Mouse (Mus musculus): ENCODE measurements around the gene Ift27. TPM values are rescaled to one million over a fixed set of nuclear protein-coding genes. Genes with fewer than 3 reads are reported as not detected.
A peak's percentile ranks its signal among the peaks of the same experiment; 100 is the strongest.

The Ift27 gene
- total RNA-seq, 2 experiments from 2014 or later: 50.9 to 53.5 TPM

DNA sequence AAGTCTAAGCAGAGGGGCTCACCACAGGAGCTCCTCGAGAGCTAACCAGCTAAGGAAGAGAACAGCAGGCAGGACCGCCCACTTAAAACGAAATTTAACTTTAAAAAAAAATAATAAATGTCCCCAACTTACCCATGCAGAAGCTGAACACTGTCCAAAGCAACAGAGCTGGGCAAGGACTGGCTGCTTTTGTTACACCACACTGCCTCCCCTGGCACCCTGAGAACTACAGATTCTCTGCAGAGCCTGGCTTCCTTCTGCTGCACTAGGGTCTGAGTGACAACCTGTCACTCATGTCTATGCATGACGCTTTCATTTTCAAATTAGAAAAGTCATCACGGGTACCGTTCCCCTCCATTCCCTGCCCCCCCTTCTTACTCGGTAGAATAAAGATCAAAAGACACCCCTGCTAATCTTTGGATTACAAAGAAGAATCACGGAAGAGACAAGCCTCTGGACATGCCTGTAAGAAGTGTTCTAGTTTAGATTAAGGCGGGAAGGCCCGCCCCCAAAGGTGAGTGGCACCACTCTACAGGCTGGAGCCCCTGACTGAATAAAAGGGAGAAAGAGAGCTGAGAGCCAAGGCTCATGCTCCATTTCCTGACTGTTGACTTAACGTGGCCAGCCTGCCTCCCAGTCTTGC is 1.5 kb downstream of the Ift27 start:
- DNase-seq: no peak

DNA sequence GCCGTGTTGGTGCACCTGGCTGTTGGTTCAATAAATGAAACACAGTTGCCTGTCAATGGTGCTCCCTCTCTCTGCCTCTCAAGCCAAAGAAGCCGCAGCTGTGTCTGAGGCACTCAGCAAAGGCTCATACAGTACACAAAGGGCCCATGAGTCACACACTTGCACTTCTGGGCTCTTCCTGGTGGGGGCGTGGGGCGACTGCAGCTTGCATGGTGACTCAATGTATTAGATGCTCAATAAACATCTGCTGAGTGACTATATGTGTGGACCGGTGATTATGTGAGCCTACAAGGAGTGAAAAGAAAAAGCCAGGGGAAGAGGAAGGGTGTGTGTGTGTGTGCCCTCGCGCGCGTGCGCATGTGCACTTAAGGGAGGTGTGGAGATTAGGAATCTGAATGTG is 2.3 kb downstream of the Ift27 start:
- DNase-seq: no peak

DNA sequence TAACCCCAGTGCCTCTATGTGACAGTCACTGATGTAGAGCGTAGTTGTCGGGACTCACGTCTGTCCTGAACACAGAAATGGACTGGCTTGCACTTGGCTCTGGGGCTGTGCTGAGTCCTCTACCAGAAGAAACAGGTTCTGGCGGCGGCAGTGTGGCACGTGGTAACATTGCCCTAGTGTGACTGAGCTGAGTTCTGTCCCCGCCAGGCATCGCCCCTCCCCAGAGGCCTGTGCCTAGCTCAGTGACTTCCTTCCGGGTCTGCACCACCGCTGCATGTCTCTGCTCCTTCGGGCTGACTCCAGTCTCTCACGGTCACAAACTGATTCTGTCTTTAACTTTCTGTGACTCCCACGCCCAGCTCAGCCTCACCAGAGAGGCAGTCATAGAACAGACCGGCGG is 3.2 kb downstream of the Ift27 start:
- DNase-seq: no peak

DNA sequence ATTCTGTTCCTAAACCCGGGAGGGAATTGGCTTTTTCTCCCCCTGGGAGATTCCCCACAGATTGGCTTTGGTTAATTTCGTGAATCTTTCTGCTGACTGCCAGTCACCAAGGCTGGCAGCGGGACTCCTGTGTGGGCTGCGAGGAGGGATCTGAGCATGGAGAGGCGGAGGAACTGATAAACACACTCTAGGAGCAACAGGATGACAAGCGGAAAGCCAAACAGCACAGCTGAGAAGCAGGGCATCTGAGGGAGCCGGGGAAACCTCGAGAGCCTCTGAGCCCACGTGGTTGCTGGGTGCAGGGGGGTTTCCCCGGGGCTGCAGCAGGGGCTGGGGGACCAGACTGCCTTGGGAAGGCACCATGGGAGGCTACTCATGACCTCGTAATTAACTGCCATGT is 4.3 kb downstream of the Ift27 start:
- DNase-seq: no peak

DNA sequence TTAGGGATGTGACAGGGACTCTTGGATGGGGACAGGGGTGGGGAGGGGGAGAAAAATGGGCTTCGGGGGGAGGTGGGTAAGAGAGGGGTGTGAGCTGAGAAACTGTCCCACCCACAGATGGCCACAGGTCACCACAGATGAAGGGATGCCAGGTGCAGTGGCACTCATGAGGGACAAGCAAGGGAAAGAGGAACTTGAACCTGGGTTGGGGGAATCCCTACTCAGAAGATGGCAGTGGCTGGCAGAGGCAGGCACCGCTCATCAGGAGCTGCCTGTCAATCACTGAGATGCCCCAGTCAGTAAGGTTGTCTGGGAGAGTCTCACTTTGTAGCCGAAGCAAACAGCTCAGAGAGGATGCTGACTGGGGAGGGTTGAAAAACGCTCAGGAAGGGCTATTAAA is 8.6 kb downstream of the Ift27 start:
- no peak for DNase-seq

DNA sequence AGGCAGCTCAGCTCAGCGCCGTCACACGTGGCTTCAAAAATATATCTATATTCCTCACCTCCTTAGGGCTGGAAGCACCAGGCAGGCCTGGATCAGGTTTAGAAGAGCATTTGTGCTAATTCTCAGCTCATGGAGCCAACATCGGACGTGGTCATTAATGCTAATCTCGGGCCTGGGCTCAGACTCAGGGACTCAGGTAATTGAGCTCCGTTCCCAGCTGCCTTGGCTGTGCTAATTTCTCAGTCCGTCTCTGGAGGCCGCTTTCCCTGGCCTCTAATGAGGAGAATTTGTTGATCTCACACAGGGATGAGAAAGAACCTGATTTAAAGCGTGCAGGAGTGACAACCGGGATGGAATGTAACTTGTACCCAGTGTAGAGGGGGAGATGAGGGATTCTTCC is 9.4 kb downstream of the Ift27 start:
- no peak for DNase-seq

DNA sequence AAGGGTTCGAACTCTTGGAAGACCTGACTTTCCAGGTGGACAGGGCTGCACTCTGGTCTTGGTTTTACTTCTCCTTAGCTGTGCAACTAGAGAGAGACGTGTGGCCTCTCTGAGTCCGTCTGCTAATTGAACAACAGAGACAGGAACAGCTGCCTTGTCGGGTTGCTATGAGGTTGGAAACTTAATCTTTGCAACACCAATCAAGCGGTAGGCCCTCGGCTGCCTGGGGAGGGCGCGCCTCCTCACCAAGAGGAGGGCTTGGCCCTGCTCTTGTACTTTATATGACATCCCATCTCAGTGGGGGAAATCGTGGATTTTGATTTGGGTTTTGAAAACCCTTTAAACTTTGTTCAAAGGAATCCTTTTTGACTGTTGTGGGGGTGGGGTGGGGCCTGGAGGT is 12.0 kb downstream of the Ift27 start:
- DNase-seq: no peak

DNA sequence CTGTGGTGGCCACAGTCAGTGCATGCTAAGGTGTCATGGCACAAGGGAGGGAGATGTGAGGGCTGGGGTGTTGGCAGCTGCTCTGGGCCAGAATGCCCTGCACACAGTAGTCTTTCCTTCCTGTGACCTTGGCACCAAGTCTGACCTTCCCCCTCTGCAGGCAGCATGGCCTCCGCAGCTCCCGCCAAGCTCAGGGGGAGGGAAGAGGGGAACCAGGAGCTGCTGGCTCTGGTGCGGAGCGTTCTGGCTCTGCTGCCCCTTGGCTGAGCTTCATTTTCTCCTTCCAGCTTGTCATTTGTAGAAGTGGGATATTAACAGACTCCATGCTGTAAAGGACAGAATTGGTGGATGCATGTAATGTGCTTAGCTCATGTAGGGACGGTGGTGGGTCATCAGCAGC is 15.6 kb downstream of the Ift27 start:
- DNase-seq: no peak

DNA sequence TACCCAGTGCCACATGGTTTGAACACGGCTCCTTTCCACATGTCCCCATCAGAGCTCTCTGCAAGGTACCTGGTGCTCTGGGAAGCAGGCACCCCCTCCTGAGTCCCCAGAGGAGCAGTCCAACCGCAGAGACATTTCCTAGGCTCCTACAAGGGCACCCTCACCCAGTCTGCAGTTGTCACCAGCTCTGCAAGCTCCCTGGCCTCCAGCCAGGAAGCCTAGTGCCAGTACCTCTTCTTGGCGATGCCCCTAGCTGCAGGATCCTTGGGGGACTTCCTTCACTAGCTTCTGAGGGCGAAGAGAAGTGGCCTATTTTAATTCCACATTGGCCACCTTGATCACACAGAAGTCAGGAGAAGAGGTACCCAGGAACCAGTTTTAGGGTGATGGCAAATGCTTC is 16.1 kb downstream of the Ift27 start:
- DNase-seq: no peak

DNA sequence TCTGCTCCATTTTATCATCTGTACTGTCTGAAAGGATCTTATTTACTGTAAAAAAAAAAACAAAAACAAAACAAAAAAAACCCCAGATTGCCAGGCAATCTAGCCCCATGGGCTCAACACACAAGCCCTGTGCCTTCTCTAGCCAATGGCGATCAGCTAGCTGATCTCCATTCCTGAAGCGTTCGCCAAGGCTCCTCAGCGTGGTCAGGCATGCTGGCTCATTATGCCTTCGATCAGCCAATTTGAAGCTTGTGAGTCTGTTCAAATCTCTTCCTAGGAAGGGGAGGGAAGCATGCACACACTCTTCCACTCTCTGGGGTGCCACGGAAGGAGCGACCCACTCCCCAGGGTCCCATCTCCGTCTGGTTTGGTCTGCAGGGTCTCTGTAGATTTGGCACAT is 16.6 kb downstream of the Ift27 start:
- DNase-seq: no peak

DNA sequence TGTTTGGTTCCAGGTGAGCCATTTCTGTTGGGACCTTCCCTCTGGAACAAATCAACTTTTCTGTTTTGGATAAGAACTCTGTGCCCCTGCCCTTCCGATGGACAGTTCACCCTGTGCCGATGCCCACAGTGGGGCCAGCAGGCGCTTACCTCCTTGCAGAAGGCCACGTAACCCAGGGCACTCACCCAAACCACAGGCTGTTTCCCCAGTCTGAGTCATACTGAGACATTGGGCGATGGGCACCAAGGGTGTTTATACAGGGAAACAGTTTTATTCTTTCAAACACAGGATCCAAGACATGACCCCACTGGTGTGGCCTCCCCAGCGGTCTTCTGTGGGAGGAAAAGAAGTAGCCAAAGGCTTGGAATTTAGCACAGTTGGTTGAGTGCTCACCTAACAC is 18.5 kb downstream of the Ift27 start:
- no peak for DNase-seq

DNA sequence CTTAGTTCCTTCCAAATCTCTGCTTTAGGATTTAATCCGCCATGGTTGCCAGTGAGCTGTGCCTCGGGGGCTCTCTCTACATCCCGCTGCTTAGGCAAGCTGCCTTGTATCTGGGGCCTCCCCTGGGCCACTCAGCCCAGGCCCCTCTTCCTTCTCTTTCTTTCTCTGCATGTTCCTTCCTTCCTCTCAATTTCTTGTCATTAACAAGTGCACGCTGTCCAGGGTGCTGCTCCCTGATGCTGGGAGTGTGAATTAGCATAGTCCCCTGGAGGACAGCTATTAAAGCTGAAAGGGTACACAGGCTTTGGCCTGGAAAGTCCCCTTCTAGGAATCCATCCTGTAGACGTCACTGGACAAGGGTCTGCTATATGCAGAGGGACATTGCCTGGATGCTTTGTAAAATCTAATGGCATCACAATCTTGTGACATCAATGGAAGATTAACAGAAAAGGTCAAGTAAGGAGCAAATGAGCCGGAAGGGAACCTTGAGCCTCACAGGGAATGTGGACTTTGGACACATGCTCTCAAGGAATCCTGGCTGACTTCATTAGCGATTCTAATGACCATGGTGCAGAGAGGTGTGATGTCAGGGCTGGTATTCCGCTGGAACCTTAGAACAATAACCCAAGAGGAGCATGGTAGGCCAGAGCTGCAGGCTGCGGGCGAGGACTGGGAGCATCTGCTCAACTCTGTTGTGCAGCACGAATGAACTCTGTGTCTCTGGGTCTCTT is 20.7 kb downstream of the Ift27 start:
- no peak for DNase-seq

DNA sequence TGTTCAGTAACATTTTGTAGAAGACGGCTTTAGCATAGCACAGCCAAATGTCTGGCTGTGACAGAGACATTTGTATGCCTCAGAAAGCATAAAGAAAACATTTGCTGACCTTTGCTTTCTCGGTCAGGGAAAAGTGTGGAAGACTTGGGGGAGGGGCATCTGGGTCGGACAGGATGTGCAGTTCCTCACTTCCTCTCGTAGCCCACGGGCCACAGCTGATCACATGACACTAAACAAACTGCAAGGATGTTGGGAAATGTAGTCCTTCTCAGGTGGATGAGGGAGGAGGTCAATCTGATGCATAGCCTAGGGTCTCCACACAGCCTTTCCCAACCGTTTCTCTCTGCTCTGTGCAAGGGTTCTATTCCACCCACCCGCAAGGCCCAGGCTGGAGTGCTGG is 25.3 kb downstream of the Ift27 start:
- DNase-seq: no peak

DNA sequence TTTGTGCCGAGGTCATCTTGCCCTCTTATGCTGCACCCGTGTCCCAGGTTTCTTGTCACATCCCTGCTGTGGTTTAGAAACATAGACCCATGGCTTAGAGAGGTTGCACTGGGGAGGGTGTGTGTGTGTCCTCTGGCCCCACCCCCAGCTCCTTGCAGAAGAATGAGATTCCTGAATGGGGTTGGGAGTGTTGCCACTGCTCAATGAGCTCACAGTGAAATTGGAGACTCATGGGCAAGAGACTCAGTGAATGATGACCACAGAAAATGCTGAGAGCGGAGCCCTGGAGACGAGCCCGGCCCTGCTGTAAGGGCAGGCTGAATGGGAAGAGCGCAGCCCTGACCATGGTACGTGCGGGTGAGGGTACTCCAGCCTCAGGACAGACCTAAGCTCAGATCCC is 33.7 kb downstream of the Ift27 start:
- no peak for DNase-seq

DNA sequence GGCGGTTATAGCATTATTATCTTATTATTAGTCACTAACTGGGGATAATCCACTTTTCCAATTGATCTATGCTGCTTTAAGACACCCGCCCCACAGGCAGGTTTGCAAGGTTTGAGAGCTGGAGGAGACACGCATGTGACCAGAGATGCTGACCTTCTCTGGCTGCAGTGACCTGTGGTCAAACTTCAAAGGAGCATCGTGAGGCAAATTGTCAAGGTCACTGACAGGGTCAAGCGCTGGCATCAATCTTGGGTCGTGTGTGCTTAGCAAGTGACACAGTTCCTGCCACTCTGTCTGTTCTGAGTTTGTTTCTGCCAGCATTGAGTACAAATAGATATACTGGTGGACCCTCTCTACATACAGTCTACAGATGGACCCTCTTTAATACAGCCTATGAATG is 39.3 kb downstream of the Ift27 start:
- DNase-seq: no peak

DNA sequence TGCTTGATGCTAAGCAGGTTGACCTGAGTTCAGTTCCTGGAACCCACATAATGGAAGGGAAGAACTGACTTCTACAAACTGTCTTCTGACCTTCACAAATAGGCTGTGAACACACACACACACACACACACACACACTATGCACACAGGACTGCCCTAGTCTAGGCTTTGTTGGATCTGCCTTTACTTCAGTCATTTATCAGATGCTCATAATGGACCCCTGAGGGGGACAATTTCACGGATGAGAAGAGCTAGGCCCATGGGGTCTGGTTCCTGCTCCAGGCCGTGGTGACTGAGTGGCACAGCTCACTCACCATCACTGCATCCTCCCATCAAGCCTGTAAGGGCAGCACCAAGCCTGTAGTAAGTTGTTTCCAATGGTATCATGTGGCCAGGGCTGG is 40.5 kb downstream of the Ift27 start:
- no peak for DNase-seq

DNA sequence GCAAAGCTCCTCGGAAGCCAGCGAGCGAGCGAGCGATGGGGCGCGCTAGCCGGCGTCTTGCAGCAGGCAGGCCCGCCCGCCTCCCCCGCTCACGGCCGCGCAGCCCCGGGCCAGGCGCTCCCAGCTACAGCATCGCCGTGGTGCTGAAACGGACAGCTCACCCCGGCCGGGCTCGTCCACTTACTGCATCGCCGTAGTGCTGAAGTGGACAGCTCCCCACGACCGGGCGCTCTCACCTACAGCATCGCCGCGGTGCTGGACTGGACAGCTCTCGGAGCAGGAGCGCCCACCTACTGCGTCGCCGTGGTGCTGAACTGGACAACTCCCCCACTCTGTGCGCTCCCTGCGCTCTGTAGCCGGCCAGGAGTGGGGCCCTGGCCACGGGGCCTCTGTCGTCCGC is 54.2 kb downstream of the Ift27 start, which contains the start of gene Cacng2:
Cacng2 (minus strand) TSS at position 325 of the 400 bp plus-strand sequence.
- DNase-seq: peak; percentile 99

DNA sequence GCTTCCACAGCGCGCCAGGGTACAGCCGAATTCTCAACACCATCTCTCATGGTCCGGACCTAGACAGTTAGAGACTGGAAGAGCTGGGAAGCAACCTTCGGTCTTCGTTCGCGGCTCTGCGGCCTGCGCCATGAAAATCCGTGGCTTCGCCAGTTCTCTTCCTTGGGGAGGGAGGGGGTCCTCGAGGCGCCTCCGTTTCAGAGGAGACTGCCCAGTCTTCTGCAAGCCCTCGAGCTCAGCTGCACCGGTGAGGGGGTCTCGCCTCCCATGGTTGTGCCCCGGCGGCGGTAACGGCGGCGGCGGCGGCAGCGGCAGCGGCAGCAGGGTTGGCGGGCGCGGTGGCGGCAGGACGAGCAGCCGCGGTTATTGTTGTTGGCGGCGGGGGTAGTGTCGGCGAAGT is 54.7 kb downstream of the Ift27 start:
- DNase-seq: no peak

DNA sequence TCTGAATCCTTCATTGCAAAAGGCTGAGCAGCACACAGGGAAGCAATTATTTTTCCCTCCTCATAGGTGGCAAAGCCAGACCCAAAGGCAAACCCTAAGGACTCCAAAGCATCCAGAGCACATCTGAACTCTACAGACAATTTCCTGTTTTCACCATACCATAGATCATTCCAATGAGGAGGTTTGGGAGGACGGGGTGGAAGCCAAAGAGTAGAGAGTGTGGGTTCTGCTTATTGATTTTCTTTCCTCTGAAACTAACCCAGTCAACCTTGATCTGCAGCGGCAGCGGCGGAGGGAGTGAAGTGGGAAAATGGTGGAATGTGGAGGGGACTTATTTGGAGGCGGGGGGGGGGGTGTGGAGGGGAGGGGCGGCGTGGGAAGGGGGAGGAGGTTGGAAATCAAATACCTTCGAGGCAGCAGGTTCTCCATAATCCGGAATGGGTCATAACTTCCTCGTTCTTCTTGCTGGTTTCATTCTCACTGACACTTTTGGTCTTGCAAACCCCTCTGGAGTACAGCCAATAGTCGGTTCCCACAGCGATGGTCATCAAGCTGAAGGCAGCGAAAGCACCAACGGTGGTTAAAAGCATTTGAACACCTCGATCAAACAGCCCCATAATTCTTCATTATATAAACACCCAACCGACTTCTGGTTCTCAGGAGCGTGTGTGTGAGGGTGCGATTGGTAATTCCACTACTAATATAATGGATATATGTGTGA is 55.5 kb downstream of the Ift27 start:
- no peak for DNase-seq

DNA sequence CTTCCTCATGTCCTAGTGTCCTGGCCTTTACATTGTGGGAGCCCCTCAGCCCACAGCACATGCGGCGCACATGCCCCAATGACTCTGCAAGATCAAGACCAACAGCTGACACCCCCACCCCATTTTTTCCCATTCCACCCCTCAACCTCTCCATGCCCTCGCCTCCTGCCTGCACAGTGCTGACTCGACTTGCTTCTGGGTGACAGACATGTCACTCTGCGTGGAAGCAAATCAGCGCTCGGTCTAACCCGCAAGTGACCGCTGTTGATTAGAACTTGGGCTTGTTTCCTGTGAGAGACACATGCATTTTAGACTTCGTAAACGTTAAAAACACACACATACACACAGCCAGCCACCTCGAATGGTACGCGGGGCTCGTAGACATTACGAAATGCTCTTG is 56.2 kb downstream of the Ift27 start:
- DNase-seq: no peak

DNA sequence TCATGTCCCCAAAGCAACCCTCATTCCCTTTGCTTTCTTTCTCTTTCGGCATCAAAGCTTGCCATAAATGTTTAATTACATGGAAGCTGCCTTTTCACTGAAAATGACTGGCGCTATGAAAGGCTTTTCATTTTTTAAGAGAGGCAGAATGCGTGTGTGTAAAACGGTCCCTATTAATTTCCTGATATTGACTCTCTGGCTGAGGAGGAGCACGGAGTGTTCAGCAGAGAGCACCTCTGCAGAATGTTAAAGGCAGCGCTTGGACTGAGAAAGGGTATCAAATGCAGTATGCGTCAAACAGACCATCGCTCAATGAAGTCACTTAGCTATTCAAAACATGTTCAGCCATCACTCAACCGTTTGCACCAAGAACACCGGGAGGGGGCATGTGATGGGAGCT is 57.0 kb downstream of the Ift27 start:
- DNase-seq: no peak

DNA sequence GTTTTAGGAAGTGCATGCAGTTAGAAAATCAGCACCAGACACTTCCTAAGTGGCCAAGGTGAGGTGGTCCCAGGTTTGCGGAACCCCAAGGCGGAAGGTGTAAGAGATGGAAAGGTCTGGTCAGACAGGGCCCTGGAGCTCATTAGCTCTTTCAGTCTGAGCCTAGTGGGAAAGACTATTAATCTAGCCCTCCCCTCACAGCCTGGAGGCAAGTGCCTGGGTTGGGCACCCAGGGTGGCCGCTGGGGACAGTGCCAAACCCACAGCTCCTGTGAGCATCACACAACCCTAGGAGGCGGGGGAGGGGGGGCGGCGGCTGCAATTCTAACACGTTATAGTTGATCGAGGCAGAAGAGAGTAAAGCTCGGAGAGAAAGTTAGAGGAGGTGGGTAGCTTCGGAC is 57.7 kb downstream of the Ift27 start:
- no peak for DNase-seq

Data from gastrocnemius, postnatal 10 days (tissue).